Mouse (Mus musculus): Measurements from ENCODE around the gene Copg2. TPM values are rescaled to one million over a fixed set of nuclear protein-coding genes. Genes with fewer than 3 reads are reported as not detected.
A peak's percentile ranks its signal among the peaks of the same experiment; 100 is the strongest.
"Not testable (repeated sequence)": the region's sequence is repeated elsewhere in the genome, so short reads cannot be mapped to it uniquely, and the experiment has no call there.

The Copg2 gene
- total RNA-seq, 4 experiments from 2014 or later: 79.0 to 95.7 (median 83.9) TPM

DNA sequence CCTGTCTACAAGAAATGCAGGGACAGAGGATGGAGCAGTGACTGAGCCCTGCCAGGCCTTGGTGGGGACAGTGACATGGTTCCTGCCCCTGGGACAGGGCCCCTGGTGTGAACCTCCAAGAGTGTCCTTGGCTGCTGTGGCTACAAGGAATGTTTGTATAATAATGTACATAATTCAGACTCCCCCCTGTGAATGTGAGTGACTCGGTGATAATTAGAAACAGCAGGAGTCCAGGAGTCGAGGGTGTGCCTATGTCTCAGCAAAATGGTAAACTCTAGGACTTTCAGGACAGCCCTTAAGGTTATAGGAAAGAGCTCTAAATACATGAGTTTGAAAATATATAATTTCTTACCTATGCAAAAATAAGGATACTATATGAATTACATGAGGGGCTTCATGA, 64.4 kb downstream of the Copg2 start:
- DNase-seq (ENCODE audit: low spot score in 2 of 2): no peak

- no peak for DNase-seq (ENCODE audit: low spot score in 2 of 2)
Observed at GRCm38 (mm10) chr6:30813626-30814025, 83.0 kb downstream of the Copg2 start.

GRCm38 (mm10) chr6:30805053-30805752, 91.4 kb downstream of the Copg2 start:
- DNase-seq (ENCODE audit: low spot score in 2 of 2): no peak

DNA sequence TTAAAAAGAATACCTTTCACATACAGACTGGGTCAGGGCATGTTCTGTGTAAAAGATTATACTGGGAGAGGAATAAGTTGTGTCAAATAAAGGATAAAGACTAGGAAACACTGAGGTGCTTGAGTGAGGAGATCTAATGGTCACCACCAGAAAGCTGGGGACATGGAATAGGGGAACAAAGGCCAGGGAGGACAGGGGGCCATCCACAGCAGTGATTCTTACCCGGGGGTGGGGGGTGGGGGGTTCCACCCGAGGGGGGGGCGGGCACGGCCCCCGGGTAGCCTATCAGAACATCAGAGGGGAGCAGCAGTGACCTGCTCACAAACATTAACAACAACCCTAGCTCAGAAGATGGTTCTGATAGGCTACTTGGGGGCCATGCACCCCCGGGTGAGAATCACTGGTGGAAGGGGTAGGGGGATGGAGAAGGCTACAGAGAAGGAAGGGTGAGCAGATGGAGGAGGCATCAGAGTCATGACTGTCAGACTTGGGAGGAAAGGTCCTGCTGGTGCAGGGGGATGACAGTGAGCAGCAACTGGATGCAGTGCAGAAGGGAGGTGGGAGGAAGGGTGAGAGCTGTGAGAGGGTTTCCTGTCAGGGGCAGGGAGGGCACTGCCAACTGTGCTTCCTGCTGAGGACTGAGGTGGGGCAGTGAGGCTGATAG, 92.1 kb downstream of the Copg2 start:
- DNase-seq (ENCODE audit: low spot score in 2 of 2): peak; percentile 19 to 47

GRCm38 (mm10) chr6:30802915-30803314, 93.7 kb downstream of the Copg2 start:
- not testable (repeated sequence) for DNase-seq (ENCODE audit: low spot score in 2 of 2)

DNA sequence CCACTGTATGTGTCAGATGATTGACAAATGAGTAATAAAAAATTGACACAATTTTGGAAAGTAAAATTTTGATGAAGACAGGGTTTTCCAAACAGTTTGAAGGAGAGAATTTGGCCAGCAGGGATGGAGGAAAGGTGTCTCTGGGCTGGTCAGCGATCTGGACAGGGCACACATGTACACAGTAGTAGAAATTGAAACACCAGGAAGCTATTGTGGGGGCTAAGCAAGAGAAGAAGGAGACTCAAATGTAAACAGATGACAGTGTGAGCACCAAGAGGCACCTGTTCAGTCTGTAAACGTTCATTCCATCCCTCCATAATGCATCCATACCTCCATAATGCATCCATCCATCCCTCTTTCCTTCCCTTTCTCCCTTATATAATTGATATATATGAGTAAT, 145.4 kb downstream of the Copg2 start:
- DNase-seq (ENCODE audit: low spot score in 2 of 2): no peak

DNA sequence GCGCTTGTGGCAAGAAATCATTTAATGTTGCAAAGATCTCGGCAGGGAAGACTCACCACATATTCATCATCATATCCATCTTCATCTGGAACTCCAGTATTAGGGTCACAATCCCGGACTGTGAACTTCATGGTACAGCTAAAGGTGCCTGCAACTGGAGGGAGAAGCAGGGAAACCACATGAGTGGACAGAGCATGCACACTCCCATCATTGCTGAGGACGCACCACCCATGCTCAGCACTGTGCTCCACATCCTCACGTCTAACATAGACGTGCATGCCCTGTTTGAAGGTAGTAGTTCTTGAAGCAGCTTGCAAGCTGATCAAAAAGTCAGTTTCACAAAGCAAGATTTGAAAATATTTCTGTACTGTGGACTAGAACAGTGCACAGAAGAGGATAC, 146.1 kb downstream of the Copg2 start:
- no peak for DNase-seq (ENCODE audit: low spot score in 2 of 2)

DNA sequence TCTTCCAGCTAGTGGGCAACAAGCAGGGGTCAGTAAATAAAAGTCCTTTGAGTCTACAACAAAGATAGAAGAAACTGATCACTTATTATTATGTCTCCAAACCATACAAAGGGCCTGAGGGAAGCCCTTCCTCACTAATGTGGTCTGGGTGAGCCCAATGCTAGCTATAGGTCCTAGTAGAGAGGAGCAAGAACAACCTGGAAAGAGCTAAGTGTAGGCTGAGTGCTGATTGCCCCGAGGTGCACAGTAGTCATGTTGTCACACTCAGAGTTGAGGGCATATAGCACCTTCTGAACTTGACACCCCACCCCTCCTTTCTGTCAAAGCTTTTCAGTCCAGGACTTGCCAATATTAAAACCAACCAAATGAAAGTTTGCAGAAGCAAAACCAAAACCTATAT, 146.7 kb downstream of the Copg2 start:
- no peak for DNase-seq (ENCODE audit: low spot score in 2 of 2)

DNA sequence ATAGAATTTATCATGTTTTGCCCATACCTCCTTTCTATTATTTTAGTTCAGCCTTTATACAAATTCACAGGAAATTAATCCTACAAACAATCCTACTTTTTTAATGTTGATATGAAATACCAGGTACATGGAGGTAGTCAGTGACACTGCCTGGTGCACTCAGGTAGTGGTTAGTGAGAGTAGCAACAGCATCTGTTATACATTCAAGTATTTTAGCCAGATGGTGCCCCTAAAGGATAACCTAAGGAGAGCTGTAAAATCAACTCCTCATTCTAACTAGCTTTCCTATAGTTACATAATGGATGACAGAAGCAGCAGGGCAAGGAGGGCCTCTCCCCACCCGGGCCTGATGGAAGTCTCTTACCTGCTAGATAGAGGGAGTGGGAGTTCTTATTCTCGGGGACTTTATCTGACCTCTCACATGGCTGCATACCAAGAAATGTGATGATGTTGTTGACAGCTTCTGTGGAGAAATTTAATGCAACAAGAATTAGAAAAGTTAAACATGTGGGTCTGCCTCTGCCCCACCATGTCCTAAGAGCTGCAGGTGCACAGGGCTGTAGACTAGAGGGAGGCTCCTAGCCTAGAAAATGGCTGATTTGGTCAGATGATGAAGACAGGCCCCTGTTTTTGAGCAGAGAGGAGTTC, 147.4 kb downstream of the Copg2 start:
- no peak for DNase-seq (ENCODE audit: low spot score in 2 of 2)

- DNase-seq (ENCODE audit: low spot score in 2 of 2): peak in 1 of 2 experiments; percentile 24
Observed at GRCm38 (mm10) chr6:30748358-30748910, 148.2 kb downstream of the Copg2 start.

- no peak for DNase-seq (ENCODE audit: low spot score in 2 of 2)
Observed at GRCm38 (mm10) chr6:30747631-30748357, 148.8 kb downstream of the Copg2 start.

GRCm38 (mm10) chr6:30745591-30745990, 151.0 kb downstream of the Copg2 start:
- DNase-seq (ENCODE audit: low spot score in 2 of 2): no peak

DNA sequence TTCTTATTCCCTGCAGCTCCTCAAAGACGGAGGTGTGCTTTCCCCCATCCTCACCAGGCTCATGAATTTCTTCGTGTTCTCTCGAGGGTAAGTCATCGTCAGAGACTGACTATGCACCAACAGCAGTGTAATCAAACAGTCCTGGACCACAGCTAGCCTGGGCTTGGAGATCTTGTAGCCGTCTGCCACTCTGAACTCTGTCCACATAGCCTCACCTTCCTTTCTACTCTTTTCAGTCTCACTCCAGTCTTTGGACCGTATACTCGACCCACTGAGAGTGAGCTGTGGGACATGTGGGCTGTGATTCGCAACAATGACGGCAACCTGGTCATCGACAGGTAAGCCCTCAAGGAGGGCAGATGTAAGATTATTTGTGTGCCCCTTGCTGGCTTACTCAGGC, 151.7 kb downstream of the Copg2 start:
- DNase-seq (ENCODE audit: low spot score in 2 of 2): no peak

DNA sequence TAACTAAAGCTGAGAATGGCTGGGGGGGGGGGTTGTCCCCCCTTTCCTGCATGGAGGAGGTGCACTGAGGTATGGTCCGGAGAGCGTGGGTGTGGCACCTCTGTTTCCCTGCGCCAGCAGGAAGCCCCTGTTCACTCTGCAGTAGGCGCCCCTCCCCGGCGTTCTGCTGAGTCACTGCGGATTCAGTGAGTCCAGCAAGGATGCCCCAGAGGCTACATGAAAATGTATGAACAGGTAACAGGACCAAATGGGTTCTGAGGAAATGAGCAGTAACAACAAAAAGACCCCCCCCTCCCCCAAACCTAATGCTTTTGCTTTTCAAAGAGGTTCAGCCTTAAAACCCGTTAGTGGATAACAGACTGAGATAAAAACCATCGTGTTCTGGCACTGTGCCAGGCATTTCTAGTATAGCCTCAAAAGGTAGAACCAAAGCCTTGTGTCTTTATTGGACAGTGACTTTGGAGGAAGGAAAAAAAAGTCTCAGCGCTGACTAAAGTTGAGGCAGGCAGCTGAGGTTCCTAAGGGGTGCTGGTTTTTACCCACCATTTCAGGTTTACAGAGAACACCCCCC, 157.3 kb downstream of the Copg2 start:
- no peak for DNase-seq (ENCODE audit: low spot score in 2 of 2)

DNA sequence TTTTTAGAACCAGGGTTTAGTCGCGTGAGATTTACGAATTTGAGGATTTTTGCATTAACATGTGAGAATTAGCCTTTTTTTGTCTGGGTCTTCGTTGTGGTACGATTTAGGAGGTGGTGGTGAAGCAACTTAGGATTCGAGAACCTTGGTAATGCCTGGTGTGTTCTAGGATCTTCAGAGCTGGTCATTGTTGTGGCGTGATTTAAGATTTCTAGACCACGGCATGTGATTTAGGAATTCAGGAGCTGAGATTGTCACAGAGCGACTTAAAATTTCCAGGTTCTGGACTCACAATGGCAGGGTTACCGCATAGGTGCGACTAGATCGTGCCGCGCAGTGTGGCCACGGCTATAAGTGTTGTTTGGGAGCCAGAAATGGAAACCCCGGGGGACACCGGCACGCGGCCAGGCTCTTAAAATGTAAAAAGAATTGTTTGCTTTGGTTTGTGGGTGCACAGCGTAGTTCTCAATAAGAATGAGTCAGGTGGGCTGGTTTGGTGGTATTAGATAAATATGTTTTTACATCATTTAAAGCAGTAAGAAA, 158.1 kb downstream of the Copg2 start:
- DNase-seq (ENCODE audit: low spot score in 2 of 2): no peak

DNA sequence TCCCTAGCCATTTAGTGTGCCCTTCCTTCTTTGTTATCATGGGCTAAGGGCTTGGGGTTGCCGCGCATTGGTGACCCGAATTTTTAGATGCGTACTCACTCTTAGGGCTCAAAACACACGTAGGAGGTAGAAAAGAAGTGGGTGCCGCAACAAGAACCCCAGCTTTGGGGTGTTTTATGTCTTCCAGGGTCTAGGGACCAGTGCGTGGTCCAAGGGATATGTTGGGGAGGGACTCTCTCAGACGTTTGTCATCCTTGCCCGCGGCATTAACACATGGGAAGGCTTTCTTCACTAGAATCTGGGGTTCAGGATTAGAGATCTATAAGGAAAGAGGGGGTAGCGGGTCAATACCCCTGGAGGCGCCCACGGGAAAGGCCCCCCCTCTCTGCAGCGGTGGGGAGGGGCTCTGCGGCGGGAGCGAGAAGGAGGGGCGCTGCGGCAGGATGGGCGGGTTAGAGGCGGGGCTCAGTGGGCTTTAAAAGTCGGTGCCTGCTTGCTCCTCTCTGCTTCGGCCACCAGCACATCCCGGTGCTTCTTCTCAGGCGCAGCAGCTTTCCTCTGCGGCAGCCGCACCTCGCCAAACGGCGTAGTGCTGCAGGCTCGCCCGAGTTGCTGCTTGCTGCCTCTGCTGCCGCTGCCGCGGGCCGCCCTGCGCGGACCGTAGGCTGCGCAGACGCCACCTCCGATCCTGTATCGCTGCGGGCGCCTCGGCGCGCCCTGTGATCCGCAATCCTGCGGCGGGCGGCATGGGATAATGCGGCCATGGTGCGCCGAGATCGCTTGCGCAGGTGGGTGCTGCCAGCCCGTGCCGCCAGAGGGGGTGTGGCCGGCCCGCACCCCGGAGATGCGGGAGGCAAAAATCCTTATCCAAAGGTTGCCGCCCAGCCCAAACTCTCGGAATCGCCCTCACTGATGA, 158.8 kb downstream of the Copg2 start:
- peak; percentile 54 to 62 for DNase-seq (ENCODE audit: low spot score in 2 of 2)

DNA sequence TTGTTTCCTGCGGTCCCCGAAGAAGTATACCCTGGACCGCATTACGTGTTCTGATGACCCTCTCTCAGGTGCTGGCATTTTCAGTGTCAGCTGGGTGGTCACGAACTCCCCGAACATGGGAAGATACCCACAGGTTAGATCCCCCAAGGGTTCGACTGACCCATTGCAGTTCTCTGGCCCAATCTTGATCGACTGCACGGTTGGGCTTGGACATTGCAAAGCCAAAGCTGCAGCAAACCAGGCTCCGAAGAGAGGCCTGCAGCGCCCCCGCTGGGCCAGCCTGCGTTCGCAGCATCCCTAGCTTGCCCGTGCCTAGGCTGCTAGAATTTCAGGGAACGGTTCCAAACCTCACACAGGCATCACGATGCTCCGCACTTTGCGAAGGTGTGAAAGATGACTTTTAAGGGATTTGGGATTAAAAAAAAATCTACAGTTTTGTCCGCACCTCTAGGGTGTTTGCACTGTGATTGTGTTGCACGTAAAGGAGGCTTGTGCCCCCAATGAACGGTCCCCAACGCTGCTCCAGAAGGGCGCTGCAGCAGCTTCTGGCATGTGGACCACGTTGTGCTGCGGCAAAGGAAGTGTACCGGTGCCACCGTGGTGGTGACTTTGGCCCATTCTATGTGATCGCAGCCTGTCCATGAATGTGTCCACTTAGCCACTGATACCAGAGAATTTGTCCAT, 159.6 kb downstream of the Copg2 start:
- DNase-seq (ENCODE audit: low spot score in 2 of 2): peak; percentile 41 to 70

DNA sequence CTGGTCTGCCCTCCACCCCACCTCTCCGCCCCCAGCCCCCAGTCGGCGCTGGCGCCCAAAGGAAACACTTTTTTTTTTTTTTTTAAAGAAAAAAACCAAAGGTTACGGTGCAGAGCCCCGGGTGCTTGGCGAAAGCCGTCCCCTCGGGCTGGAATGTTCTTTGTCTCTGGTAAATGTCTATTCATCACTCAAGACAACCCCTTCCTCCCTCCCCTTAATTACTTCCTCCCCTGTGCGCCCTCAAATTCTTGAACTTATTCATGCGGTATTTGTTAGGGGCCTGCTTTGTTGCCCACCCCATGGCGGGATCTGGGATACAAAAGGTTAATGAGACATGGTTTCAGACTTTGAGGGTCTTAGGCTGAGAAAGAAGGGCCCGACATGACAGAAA, 160.2 kb downstream of the Copg2 start:
- DNase-seq (ENCODE audit: low spot score in 2 of 2): no peak

- no peak for DNase-seq (ENCODE audit: low spot score in 2 of 2)
Observed at GRCm38 (mm10) chr6:30735728-30736371, 160.7 kb downstream of the Copg2 start.
